Mouse (Mus musculus) T-helper 2 cell (primary cell): ENCODE results near the gene Cbs.
"Not testable (repeated sequence)": the region's sequence is repeated elsewhere in the genome, so short reads cannot be mapped to it uniquely, and the experiment has no call there.

ENCODE experiments used
- in situ Hi-C: fragments of 300-600 bp; cut with MboI, MseI; formaldehyde crosslinking; loops from one replicate; pipeline ENCODE4 v1.15.1; 2025; ENCODE audit warnings: high pct_unique_total_duplicates

Cbs gene

DNA sequence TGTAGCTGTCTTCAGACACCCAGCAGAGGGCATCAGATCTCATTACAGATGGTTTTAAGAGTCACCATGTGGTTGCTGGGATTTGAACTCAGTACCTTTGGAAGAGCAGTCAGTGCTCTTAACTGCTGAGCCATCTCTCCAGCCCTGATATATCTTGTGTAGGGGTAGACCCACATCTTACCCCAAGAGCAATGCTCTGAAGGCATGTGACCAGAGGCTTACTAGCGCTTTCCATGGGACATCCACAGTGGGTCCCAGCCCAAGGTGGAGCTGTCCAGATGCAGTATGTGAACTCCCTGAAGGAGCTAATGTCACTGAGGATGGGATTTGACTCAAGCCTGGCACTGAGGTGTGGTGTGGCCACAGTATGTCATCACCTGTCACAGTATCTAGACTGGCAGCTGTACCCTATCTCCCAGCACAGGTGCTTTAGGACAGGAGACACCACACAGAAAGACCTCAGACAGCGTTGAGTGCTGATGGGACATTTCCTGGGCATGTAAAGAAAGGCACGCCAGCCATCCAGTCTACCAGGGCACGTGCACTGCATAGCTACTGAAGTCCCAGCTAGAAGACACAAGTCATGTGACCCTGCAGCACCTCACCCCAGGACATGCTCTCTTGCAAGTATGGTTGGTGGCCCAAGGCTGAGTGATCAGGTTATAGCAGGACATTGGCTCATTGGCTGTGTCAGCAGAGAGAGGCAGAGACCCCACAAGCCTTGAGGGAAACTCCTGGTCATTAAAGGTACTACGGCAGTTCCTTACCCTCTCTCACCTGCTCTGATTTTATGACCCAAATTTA, 9.4 kb upstream of the Cbs start:
- in situ Hi-C loops, result no loop called here

DNA sequence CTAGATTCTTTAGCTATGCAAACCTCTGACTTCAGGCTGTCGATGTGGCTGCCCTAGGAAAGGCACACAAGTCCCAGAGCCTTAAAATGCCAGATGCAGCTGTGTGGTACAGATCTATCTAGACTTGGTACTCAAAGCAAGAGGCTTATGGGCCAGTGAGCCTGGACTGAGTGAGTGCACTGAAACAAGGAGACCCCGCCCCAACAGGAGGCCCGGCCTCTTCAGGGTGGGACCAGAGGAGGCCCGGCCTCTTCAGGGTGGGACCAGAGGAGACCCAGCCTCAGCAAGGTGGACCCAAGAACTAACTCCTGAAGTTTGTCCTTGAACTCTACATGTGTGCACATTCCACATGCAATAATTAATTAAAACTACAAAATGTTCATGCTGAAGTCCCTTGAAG, 5.9 kb upstream of the Cbs start:
- in situ Hi-C loops, result no loop called here

DNA sequence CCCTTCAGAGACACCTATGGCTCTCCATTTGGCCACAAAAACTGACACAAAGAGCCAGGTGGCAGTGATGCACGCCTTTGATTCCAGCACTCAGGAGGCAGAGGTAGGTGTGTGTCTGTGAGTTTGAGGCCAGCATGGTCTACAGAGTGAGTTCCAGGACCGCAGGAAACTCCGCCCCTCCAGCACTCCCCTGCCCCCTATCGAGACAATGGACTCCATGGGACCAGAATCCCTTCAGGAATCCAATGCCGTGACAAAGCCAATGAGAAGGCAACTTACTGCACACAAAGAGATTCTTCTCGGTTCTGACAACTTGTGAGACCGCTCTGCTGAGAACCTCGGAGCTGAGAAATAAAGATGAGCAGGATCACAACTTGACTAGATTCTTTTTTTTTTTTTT, 5.3 kb upstream of the Cbs start:
- in situ Hi-C loops, result no loop called here

- in situ Hi-C loops, result no loop called here
Observed at GRCm38 (mm10) chr17:31639651-31640050, 2.6 kb upstream of the Cbs start.

DNA sequence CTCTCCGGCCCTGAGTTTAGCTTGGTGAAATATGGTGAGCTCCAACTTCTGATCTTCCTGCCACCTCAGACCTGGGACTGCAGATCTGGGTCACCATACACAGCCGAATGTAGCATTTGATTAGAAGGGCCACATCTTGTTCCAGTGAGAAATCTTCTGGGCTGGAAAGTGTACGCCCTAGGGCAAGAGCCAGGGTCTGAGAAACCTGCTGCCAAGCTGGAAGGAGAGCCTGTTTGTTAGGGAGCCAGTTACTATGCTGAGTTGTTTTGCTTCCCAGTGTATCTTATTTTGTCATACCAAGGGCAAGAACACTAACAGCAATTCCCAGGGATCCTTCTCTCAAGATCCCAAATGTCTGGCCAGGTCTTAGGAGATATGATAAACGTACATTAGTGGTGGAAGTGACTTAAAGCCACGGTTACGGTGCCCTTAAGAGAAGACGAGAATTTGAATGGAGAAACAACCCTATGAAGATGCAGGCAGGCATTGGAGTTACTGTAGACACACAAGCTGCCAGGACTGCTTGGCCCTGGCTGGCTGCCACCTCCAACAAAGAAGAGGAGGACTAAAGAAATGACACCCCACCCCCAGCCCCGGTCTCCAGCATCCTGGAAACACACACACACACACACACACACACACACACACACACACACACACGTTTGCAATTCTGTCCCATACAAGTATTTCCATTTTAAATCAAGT, 980 bp upstream of the Cbs start:
- in situ Hi-C loops, result no loop called here

GRCm38 (mm10) chr17:31636277-31636941, 629 bp downstream of the Cbs start:
- in situ Hi-C loops, result no loop called here

DNA sequence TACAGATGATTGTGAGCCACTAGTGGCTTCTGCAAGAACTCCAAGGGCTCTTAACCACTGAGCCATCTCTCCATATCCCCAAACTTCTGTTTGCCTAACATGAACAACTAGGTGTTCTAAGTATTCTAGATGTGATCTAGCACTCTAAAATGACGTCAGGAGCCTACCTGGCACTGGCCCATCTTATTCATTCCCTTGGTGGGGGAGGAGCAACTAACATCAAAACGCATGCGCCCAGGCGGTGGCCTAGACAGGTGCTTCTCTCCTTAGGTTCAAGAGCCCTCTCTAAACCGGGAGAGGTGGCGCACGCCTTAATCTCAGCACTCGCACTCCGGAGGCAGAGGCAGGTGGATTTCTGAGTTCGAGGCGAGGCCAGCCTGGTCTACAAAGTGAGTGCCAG, 1.3 kb downstream of the Cbs start:
- in situ Hi-C loops, result no loop called here

- in situ Hi-C loops, result no loop called here
Observed at GRCm38 (mm10) chr17:31634896-31635295, 2.1 kb downstream of the Cbs start.

GRCm38 (mm10) chr17:31633007-31633406, 4.0 kb downstream of the Cbs start:
- in situ Hi-C loops, result no loop called here

GRCm38 (mm10) chr17:31631081-31631800, 5.8 kb downstream of the Cbs start:
- in situ Hi-C loops, result no loop called here

DNA sequence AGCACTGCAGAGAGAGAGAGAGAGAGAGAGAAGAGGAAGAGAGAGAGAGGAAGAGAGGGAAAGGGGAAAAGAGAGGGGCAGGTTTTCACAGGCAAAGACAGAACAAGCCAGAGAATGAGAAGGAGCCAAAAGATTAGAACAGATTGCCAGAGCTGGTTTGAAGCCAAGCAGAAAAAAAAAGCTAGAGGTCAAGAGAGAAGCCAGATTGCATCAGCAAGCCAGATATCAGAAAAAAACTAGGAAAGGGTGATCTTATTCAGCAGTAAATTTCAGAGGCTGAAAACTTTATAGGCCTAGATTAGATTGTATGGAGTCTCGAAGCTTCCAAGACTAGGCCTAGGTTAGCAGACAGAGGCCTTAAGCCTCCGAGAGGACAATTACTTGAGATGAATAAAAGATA, 9.1 kb downstream of the Cbs start:
- in situ Hi-C loops, result no loop called here

DNA sequence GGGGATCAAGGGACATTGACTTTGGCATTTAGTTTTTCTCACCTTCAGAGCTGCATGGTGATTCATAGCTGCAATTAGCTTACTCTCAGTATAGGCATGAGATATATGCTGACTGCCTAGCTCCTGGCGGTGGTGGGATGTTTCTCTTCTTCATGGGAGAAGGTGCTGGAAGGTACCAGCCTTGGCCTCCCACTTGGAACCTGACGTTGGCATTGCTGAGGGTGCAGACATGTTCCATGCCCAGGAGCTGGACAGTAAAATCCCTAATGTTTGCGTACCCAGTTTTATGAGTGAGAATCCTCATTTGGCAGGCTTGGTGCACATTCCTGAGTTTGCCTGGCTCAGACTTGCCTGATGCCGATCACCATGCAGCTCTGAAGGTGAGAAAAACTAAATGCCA, 13.9 kb downstream of the Cbs start:
- in situ Hi-C loops, result no loop called here

DNA sequence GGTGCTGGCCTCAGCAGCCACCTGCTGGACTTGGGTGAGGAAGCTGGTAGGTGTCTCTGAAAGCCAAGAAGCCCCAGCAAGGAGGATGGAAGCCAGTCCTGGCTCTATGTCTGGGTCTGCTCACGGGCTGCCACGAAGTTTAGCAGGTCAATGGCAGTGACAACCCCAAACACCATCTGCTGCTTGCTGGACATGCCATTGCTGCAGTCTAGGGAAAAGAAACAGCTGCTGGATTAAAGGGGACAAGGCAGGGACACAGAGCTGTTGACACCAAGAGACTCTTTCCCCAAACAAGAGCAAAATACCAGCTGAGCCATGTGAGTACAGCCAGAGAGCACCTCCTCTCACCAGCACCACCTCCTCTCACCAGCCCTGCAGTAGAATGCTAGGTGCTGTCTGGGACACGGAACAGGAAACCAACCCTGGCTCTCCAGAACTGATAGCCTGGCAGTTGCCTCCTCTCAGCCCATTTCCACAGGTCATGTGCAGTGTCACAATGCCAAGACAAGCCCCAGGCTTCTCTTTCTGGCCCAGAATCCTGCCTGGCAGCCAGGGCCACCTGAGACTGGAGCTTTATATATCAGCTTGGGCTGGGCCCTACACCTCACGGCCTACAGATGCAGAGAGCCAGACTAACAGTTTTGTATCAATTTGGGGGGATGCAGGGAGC, 23.8 kb downstream of the Cbs start:
- in situ Hi-C loops, result no loop called here

GRCm38 (mm10) chr17:31609895-31610294, 27.1 kb downstream of the Cbs start:
- in situ Hi-C loops, result no loop called here

DNA sequence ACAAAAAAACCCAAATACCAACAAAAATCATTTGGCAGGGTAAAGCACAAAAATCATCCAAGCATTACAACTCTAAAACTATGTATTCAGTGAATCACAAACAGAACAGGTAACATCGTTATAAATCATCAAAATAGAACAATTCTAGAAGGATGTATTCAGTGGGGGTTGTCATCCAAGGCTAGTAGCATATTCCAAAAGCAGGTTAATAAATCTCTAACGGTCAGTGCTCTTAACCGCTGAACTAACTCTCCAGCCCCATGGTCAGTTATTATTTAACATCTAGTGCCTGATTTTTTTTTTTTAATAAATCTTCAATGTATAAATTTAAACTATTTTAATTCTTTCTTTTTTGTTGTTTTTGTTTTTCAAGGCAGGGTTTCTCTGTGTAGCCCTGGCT, 27.9 kb downstream of the Cbs start:
- in situ Hi-C loops, result not testable (repeated sequence)

DNA sequence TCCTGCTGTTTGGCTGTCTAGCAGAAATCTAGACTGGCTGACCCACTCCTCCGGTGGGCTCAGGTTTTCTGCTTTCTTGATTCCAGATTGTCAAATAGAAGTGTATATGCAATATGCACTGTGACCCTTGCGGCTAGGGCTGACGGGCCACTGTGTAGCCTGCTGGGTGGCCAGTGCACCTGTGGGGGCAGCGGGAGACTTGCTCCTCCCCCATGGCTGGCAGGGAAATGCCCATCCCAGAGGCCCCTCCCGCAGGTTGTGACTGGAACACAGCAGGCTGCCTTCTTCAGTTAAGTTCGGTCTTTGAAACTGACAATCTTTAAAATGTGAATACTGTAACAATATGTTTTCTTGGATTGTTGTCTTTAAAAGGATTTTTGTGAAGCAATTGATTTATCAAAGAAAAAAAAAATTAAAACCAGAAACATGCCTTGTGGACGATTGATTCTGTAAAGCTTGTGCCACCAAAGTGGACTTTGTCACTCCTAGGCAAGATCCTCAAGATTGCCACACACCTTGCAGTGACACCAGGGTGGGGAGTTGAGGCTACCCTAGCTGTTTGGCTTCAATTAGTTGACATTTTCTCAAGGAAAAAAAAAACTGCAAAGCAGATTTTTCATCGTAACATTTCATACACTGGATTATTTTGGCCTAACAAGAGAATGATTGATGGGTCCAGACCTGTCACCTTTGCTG, 29.6 kb downstream of the Cbs start:
- in situ Hi-C loops, result no loop called here

GRCm38 (mm10) chr17:31606424-31606823, 30.6 kb downstream of the Cbs start:
- in situ Hi-C loops, result no loop called here

DNA sequence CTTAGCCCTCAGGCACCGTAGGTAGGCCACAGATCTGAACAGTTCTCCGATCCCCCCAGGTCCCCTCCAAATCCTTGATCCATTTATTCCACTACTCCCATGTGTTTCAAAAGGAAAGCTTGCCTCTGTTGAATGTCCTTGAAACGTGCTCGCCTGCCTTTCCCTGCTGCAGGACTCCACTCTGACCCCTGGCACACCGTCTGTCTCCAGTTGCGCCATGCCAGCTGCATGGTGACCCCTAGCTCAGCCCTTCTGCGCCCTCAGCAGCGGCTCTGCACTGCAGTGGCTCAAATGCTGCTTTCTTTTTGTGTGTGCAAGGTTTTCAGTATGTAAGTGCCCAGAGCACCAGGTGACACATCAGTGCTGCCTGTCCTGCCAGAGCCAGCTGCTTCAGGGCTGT, 38.4 kb downstream of the Cbs start:
- in situ Hi-C loops, result no loop called here

- in situ Hi-C loops, result no loop called here
Observed at GRCm38 (mm10) chr17:31597957-31598356, 39.1 kb downstream of the Cbs start.

DNA sequence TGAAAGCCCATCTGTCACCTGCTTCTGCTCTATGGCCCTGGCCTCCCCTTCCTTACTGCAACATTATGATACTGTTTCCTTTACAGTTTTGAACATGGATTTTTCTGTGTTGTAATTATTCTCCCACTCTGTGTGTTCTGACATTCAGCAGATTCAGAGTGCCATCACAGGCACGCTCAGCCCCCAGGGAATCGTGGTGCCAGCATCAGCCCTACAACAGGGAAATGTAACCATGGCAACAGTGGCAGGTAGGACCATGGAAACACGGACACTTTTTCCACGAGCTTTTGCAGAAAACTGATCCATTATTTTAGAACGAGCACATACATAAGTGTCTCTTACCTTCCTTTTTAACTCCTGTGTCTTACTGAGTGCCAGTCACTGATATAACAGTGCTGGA, 42.0 kb downstream of the Cbs start:
- in situ Hi-C loops, result no loop called here

GRCm38 (mm10) chr17:31594590-31594989, 42.4 kb downstream of the Cbs start:
- in situ Hi-C loops, result no loop called here
